Mouse (Mus musculus) heart, embryonic 12.5 days (tissue): ENCODE results near the gene Calhm6. TPM values are rescaled to one million over a fixed set of nuclear protein-coding genes. Genes with fewer than 3 reads are reported as not detected.
A peak's percentile ranks its signal among the peaks of the same experiment; 100 is the strongest.

Experiments
- ATAC-seq: fragments of 200-750 bp; cut with Nextera tagmentation; 2 replicates; pipeline ENCODE4 v1.8.0; 2017; ENCODE audit warnings: moderate TSS enrichment, moderate library complexity; ENCODE audit not compliant: insufficient number of reproducible peaks, low FRiP score
- H3K27ac ChIP-seq: fragments of 300-500 bp; sonication (generic); 2 replicates; pipeline ENCODE4 v1.5.1; 2016; ENCODE audit warnings: mild to moderate bottlenecking, moderate library complexity; ENCODE audit not compliant: poor library complexity, severe bottlenecking
- H3K27me3 ChIP-seq: fragments of 300-500 bp; sonication (generic); replicated peaks from 2 replicates; pipeline ENCODE4 v1.6.1; 2016; ENCODE audit warnings: mild to moderate bottlenecking, moderate library complexity
- H3K36me3 ChIP-seq: fragments of 300-500 bp; sonication (generic); 2 replicates; pipeline ENCODE4 v1.6.1; 2016; ENCODE audit warnings: mild to moderate bottlenecking, moderate library complexity
- H3K4me1 ChIP-seq: fragments of 300-500 bp; sonication (generic); replicated peaks from 2 replicates; pipeline ENCODE4 v1.6.1; 2016; ENCODE audit warnings: mild to moderate bottlenecking
- H3K4me2 ChIP-seq: fragments of 300-500 bp; sonication (generic); 2 replicates; pipeline ENCODE4 v1.6.1; 2016; ENCODE audit warnings: mild to moderate bottlenecking, moderate library complexity
- H3K4me3 ChIP-seq: fragments of 300-500 bp; sonication (generic); 2 replicates; pipeline ENCODE4 v1.5.1; 2016; ENCODE audit warnings: mild to moderate bottlenecking
- H3K9ac ChIP-seq: fragments of 300-500 bp; sonication (generic); 2 replicates; pipeline ENCODE4 v1.6.1; 2016; ENCODE audit warnings: mild to moderate bottlenecking, moderate library complexity
- H3K9me3 ChIP-seq: fragments of 300-500 bp; sonication (generic); replicated peaks from 2 replicates; pipeline ENCODE4 v1.6.1; 2016; ENCODE audit warnings: mild to moderate bottlenecking, moderate library complexity
- WGBS: fragments of 180-500 bp; shearing (Covaris S2); methylation state at CpG from one replicate; pipeline ENCODE4 v1.1.7; 2016; 5-methylcytosine and 5-hydroxymethylcytosine counted together
- polyA plus RNA-seq: library from polyadenylated mRNA; unstranded; fragments of >200 nt; fragmentation: Nextera tagmentation; extraction: Ambion mirVana; gene quantifications from 2 replicates; pipeline ENCODE4 v1.2.1, GENCODE M21; 2016

The Calhm6 gene
- polyA plus RNA-seq, result 0.64 and 0.78 TPM in 2 replicates

- 14% methylated on average over 44 of the region's 44 CpGs for whole genome bisulfite sequencing
- H3K27ac ChIP-seq, result no peak within 1 kb of the TSS
- H3K4me1 ChIP-seq, result 0 out of 2 replicates have a peak, but pooled peaks cover 2% of the 10 kb centered on the region
- H3K27me3 ChIP-seq, result no peaks in the 10 kb centered on the region
- peak within 1 kb of the TSS; percentile 82 for H3K4me2 ChIP-seq
- H3K4me3 ChIP-seq, result peak within 1 kb of the TSS; percentile 61
- peak; percentile 63 for ATAC-seq
- no peaks in the 10 kb centered on the region for H3K36me3 ChIP-seq
- no peaks in the 10 kb centered on the region for H3K9me3 ChIP-seq
- peak within 1 kb of the TSS; percentile 63 for H3K9ac ChIP-seq
These were observed at the start of gene Calhm6 for GRCm38 (mm10) chr10:34127392-34128378. Calhm6 (minus strand) TSS chr10:34127984.

GRCm38 (mm10) chr10:34175870-34176606 lies 48.3 kb upstream of the Calhm6 start:
- WGBS, result 53% methylated on average over 8 of the region's 8 CpGs
- ATAC-seq, result no peak
- Histone ChIP-seq H3K27me3 (no peaks in the 10 kb centered on the region), H3K4me3 (no peak overlapping the region), H3K27ac (no peak overlapping the region), H3K36me3 (peaks cover 3% of the 10 kb centered on the region; the same call in 1 of the 2 replicates), H3K9me3 (no peaks in the 10 kb centered on the region), H3K4me1 (peaks cover 16% of the 10 kb centered on the region), H3K4me2 (no peak overlapping the region), H3K9ac (no peak overlapping the region)

- Histone ChIP-seq H3K4me1 (peaks cover 17% of the 10 kb centered on the region), H3K27me3 (no peaks in the 10 kb centered on the region), H3K9ac (no peak overlapping the region), H3K27ac (0 out of 2 replicates have a peak overlapping the region, but pooled peaks have one; percentile 32), H3K4me2 (no peak overlapping the region), H3K4me3 (no peak overlapping the region), H3K36me3 (no peaks in the 10 kb centered on the region), H3K9me3 (no peaks in the 10 kb centered on the region)
- ATAC-seq, result 0 out of 2 replicates have a peak, but pooled peaks have one; percentile 22
- WGBS, result 62% methylated on average over 4 of the region's 4 CpGs
These were observed 45.0 kb upstream of the Calhm6 start for GRCm38 (mm10) chr10:34172663-34173282.

GRCm38 (mm10) chr10:34171660-34172059 lies 43.9 kb upstream of the Calhm6 start:
- H3K4me1 ChIP-seq, result peaks cover 20% of the 10 kb centered on the region
- no peak overlapping the region for H3K4me2 ChIP-seq
- no peaks in the 10 kb centered on the region for H3K36me3 ChIP-seq
- no peak overlapping the region for H3K27ac ChIP-seq
- ATAC-seq, result no peak
- H3K9me3 ChIP-seq, result no peaks in the 10 kb centered on the region
- WGBS, result 70% methylated on average over 4 of the region's 4 CpGs
- H3K4me3 ChIP-seq, result no peak overlapping the region
- H3K9ac ChIP-seq, result no peak overlapping the region
- no peaks in the 10 kb centered on the region for H3K27me3 ChIP-seq

GRCm38 (mm10) chr10:34171191-34171590 lies 43.4 kb upstream of the Calhm6 start:
- Histone ChIP-seq H3K4me3 (no peak overlapping the region), H3K4me1 (peaks cover 20% of the 10 kb centered on the region), H3K27ac (no peak overlapping the region), H3K4me2 (no peak overlapping the region), H3K9ac (no peak overlapping the region), H3K9me3 (no peaks in the 10 kb centered on the region), H3K27me3 (no peaks in the 10 kb centered on the region), H3K36me3 (no peaks in the 10 kb centered on the region)
- no peak for ATAC-seq
- WGBS, result 80% methylated on average over 3 of the region's 3 CpGs

- Histone ChIP-seq H3K9me3 (no peaks in the 10 kb centered on the region), H3K27ac (no peak overlapping the region), H3K4me2 (no peak overlapping the region), H3K4me3 (no peak overlapping the region), H3K27me3 (no peaks in the 10 kb centered on the region), H3K4me1 (peaks cover 12% of the 10 kb centered on the region), H3K9ac (no peak overlapping the region), H3K36me3 (peaks cover 16% of the 10 kb centered on the region)
- 52% methylated on average over 2 of the region's 2 CpGs for WGBS
- ATAC-seq, result peak; percentile 66; the same call in 1 of the 2 replicates
These were observed 39.2 kb upstream of the Calhm6 start for GRCm38 (mm10) chr10:34166971-34167370.

GRCm38 (mm10) chr10:34155796-34156554 lies 28.2 kb upstream of the Calhm6 start:
- no peak overlapping the region for H3K27ac ChIP-seq
- peaks cover 30% of the 10 kb centered on the region for H3K36me3 ChIP-seq
- WGBS, result 90% methylated on average over 12 of the region's 12 CpGs
- peaks cover 13% of the 10 kb centered on the region for H3K4me1 ChIP-seq
- H3K9ac ChIP-seq, result no peak overlapping the region
- H3K4me2 ChIP-seq, result no peak overlapping the region
- H3K27me3 ChIP-seq, result no peaks in the 10 kb centered on the region
- H3K9me3 ChIP-seq, result no peaks in the 10 kb centered on the region
- no peak for ATAC-seq
- no peak overlapping the region for H3K4me3 ChIP-seq

- H3K36me3 ChIP-seq, result peaks cover 17% of the 10 kb centered on the region
- no peaks in the 10 kb centered on the region for H3K9me3 ChIP-seq
- 79% methylated on average over 3 of the region's 3 CpGs for WGBS
- H3K27ac ChIP-seq, result no peak overlapping the region
- peaks cover 5% of the 10 kb centered on the region for H3K4me1 ChIP-seq
- no peak for ATAC-seq
- no peak overlapping the region for H3K4me2 ChIP-seq
- H3K9ac ChIP-seq, result no peak overlapping the region
- H3K4me3 ChIP-seq, result no peak overlapping the region
- no peaks in the 10 kb centered on the region for H3K27me3 ChIP-seq
These were observed 24.0 kb upstream of the Calhm6 start for GRCm38 (mm10) chr10:34151827-34152226.

- ATAC-seq, result no peak
- H3K27me3 ChIP-seq, result no peaks in the 10 kb centered on the region
- no peak overlapping the region for H3K4me2 ChIP-seq
- WGBS, result 73% methylated on average over 6 of the region's 6 CpGs
- no peak overlapping the region for H3K4me3 ChIP-seq
- no peak overlapping the region for H3K27ac ChIP-seq
- H3K36me3 ChIP-seq, result peaks cover 17% of the 10 kb centered on the region
- H3K4me1 ChIP-seq, result no peaks in the 10 kb centered on the region
- no peaks in the 10 kb centered on the region for H3K9me3 ChIP-seq
- H3K9ac ChIP-seq, result no peak overlapping the region
These were observed 22.7 kb upstream of the Calhm6 start for GRCm38 (mm10) chr10:34150454-34150853.

- no peaks in the 10 kb centered on the region for H3K4me1 ChIP-seq
- no peak overlapping the region for H3K4me2 ChIP-seq
- no peaks in the 10 kb centered on the region for H3K9me3 ChIP-seq
- H3K9ac ChIP-seq, result no peak overlapping the region
- no peaks in the 10 kb centered on the region for H3K27me3 ChIP-seq
- peaks cover 17% of the 10 kb centered on the region for H3K36me3 ChIP-seq
- no peak overlapping the region for H3K4me3 ChIP-seq
- no peak for ATAC-seq
- no peak overlapping the region for H3K27ac ChIP-seq
- 60% methylated on average over 3 of the region's 3 CpGs for WGBS
These were observed 22.0 kb upstream of the Calhm6 start for GRCm38 (mm10) chr10:34149772-34150171.
